Mouse (Mus musculus) forelimb bud, embryonic 11.5 days (tissue): Measurements from ENCODE around the gene Arl4c.

Source experiments
- DNase-seq: peaks from one replicate; pipeline ENCODE4 v3.0.0-alpha.2; 2012; ENCODE audit warnings: low read depth, low spot score

Arl4c gene

DNA sequence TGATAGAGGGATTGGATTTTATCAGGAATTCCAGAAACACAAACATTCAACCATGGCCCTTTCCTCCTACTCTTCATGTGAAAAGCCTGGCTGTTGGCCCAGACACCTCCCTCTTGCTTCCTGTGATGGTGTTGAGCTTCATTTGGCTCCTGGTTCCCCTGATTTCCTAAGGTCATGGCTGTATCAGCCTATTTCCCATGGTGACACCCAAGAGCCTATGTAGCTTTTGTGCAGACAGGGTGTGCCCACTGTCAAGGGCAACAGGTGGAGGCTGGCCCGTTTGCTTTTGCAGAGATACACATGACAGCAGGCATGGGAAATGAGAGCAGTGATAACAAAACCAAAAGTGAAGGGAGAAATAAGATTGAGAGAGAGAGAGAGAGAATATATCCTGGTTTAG is 76.8 kb downstream of the Arl4c start:
- no peak for DNase-seq

DNA sequence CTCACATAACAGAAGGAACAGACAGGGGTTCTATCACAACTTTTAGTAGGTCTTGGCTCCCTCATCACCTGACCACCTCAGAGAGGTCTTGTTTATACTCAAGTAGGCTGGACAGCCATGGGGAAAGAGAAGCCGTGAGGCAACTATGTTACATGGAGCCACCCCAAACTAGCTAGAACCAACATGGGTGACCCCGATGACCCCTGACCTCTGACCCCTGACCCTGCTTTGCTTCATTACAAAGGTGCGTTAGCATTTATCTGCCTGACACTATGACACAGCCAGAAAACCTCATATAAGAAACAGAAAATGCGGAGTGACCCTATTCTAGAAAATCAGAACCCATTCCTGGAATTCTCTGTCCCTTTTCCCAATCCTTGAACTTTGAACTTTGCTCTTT is 77.6 kb downstream of the Arl4c start:
- no peak for DNase-seq

DNA sequence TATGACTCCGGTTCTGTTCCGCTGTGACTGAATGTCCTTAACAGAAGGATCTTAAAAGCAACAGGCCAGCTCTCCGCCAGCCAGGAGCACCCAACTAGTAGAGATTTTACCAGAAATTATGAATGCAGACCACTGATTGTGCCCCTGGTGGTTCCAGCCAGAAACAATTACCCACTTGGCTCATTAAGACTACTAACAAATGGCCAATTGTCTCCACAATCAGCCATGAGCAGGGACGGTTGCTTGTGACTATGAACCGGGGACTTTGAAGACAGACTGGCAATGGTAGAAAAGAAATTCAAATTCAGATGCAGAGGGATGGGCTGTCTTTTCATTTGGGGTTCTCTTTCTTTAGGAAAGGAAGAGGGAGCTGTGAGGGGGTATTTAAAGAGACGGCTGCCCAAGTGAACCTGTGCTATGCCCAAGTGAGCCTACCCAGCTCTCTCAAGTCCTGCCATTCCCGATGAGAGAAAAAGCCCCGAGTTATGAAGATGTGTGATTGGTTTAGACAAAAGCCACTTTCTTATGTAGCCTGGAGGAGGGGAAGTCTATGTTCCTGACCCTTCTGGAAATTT is 78.4 kb downstream of the Arl4c start:
- DNase-seq, result no peak
